Mouse (Mus musculus) MEL (cell line): Measurements from ENCODE around the gene Inhbe.

Experiments used
- CHD1 ChIP-seq: IDR thresholded peaks from 2 replicates; pipeline ENCODE4 v1.6.1; 2012; ENCODE audit warnings: low read depth, mild to moderate bottlenecking, inconsistent platforms, low read length, improper control_type of control experiment
- CTCF ChIP-seq, 3 experiments: IDR thresholded peaks in 2 of 3; conservative IDR thresholded peaks in 1 of 3; 2 replicates each; pipeline ENCODE4 v1.5.1; 2011 to 2012; ENCODE audit warnings: low read length in 3 of 3, low read depth in 2 of 3, mild to moderate bottlenecking in 2 of 3, improper control_type of control experiment in 1 of 3, inconsistent platforms in 1 of 3, mixed read lengths in 1 of 3, moderate library complexity in 1 of 3; ENCODE audit not compliant: control insufficient read depth in 1 of 3, insufficient read depth in 1 of 3, poor library complexity in 1 of 3, severe bottlenecking in 1 of 3
- GABPA ChIP-seq: IDR thresholded peaks from 2 replicates; pipeline ENCODE4 v1.6.1; 2012; ENCODE audit warnings: low read depth, mild to moderate bottlenecking, inconsistent platforms, low read length, improper control_type of control experiment, moderate library complexity
- KAT2A ChIP-seq: conservative IDR thresholded peaks from 2 replicates; pipeline ENCODE4 v1.6.1; 2012; ENCODE audit warnings: low read depth, low read length, improper control_type of control experiment, inconsistent platforms
- MXI1 ChIP-seq: IDR thresholded peaks from 2 replicates; pipeline ENCODE4 v1.6.1; 2011; ENCODE audit warnings: mild to moderate bottlenecking, low read depth, low read length, improper control_type of control experiment
- POLR2A ChIP-seq, 2 experiments: IDR thresholded peaks; 2 replicates each; pipeline ENCODE4 v1.6.1; 2011 to 2012; ENCODE audit warnings: low read length in 2 of 2, mild to moderate bottlenecking in 2 of 2, control low read depth in 1 of 2, improper control_type of control experiment in 1 of 2, low read depth in 1 of 2, moderate library complexity in 1 of 2; ENCODE audit not compliant: control insufficient read depth in 1 of 2, insufficient read depth in 1 of 2, poor library complexity in 1 of 2
- POLR2AphosphoS5 ChIP-seq: IDR thresholded peaks from 2 replicates; pipeline ENCODE4 v1.6.1; 2012; ENCODE audit warnings: low read depth, borderline replicate concordance, mild to moderate bottlenecking, inconsistent platforms, low read length, moderate library complexity, mixed read lengths
- RAD21 ChIP-seq: IDR thresholded peaks from 2 replicates; pipeline ENCODE4 v1.6.1; 2011; ENCODE audit warnings: mild to moderate bottlenecking, low read depth, low read length, improper control_type of control experiment
- TBP ChIP-seq: IDR thresholded peaks from 2 replicates; pipeline ENCODE4 v1.8.0; 2011; ENCODE audit warnings: low read depth, low read length, improper control_type of control experiment
- TCF12 ChIP-seq: IDR thresholded peaks from 2 replicates; pipeline ENCODE4 v1.6.1; 2014; ENCODE audit warnings: low read depth, mild to moderate bottlenecking, inconsistent platforms, low read length, improper control_type of control experiment, moderate library complexity
- ZC3H11A ChIP-seq: IDR thresholded peaks from 2 replicates; pipeline ENCODE4 v1.6.1; 2012; ENCODE audit warnings: low read depth, mild to moderate bottlenecking, inconsistent platforms, low read length, improper control_type of control experiment
- ZMIZ1 ChIP-seq: IDR thresholded peaks from 2 replicates; pipeline ENCODE4 v1.6.1; 2012; ENCODE audit warnings: low read depth, mild to moderate bottlenecking, inconsistent platforms, low read length, improper control_type of control experiment, moderate library complexity

- TF ChIP-seq RAD21 (peak; percentile 76), GABPA (no peak), CHD1 (no peak), POLR2AphosphoS5 (no peak), ZC3H11A (peak; percentile 38; the same call in 1 of the 2 replicates), KAT2A (no peak), TCF12 (0 out of 2 replicates have a peak, but pooled peaks have one; percentile 46), CTCF (IDR thresholded peaks at IDR 0.05 in 2 of 3, conservative IDR thresholded peaks at IDR 0.05 in 1 of 3; ENCODE audit: control insufficient read depth in 1 of 3, insufficient read depth in 1 of 3, low read depth in 2 of 3, low read length in 3 of 3, poor library complexity in 1 of 3, severe bottlenecking in 1 of 3) (peak; percentile 81 to 93 (median 92)), ZMIZ1 (no peak), MXI1 (peak; percentile 65), POLR2A (IDR thresholded peaks at IDR 0.05; ENCODE audit: control insufficient read depth in 1 of 2, insufficient read depth in 1 of 2, low read depth in 1 of 2, low read length in 2 of 2, poor library complexity in 1 of 2) (no peak), TBP (0 out of 2 replicates have a peak, but pooled peaks have one; percentile 42)
Observed at GRCm38 (mm10) chr10:127338930-127339682, 15.1 kb downstream of the Inhbe start.
